Mouse (Mus musculus) cerebellum, adult 2 months (tissue): ENCODE results near the gene Man2a1. TPM values are rescaled to one million over a fixed set of nuclear protein-coding genes. Genes with fewer than 3 reads are reported as not detected.

ENCODE experiments used
- DNase-seq, 2 experiments: peaks; one replicate each; pipeline ENCODE4 v3.0.0; 2021
- H3K27ac ChIP-seq: fragments of 200-500 bp; 2 replicates; pipeline ENCODE4 v1.5.1; 2012; ENCODE audit warnings: low read length, control low read depth, inconsistent platforms; ENCODE audit not compliant: insufficient read depth
- H3K27me3 ChIP-seq: fragments of 200-500 bp; 2 replicates; pipeline ENCODE4 v1.6.1; 2012; ENCODE audit warnings: inconsistent platforms, mild to moderate bottlenecking, low read length, moderate library complexity; ENCODE audit not compliant: control insufficient read depth, insufficient read depth
- H3K4me1 ChIP-seq: fragments of 200-500 bp; 2 replicates; pipeline ENCODE4 v1.6.1; 2011; ENCODE audit warnings: low read length; ENCODE audit not compliant: control insufficient read depth, insufficient read depth
- H3K4me3 ChIP-seq: fragments of 200-500 bp; replicated peaks from 2 replicates; pipeline ENCODE3; 2011; ENCODE audit warnings: mild to moderate bottlenecking, low read depth, low read length, control low read depth; ENCODE audit not compliant: insufficient read depth
- CTCF ChIP-seq: fragments of 200-500 bp; IDR thresholded peaks from 2 replicates; pipeline ENCODE4 v1.5.1; 2011; ENCODE audit warnings: low read depth, mild to moderate bottlenecking, control low read depth, low read length, moderate library complexity, borderline replicate concordance; ENCODE audit not compliant: insufficient read depth
- POLR2A ChIP-seq: fragments of 200-500 bp; IDR thresholded peaks from 2 replicates; pipeline ENCODE4 v1.6.1; 2011; ENCODE audit warnings: low read length, control low read depth, borderline replicate concordance; ENCODE audit not compliant: insufficient read depth
- WGBS: fragments of 180-500 bp; shearing (Covaris S2); methylation state at CpG from one replicate; pipeline ENCODE4 v1.1.7; 2018; 5-methylcytosine and 5-hydroxymethylcytosine counted together
- polyA plus RNA-seq: library from polyadenylated mRNA; depleted of rRNA; stranded (reverse); fragments of >200 nt; gene quantifications from 2 replicates; pipeline ENCODE4 v1.2.3, GENCODE M21; 2012

The Man2a1 gene
- polyA plus RNA-seq, 1 experiment = 5.7 TPM

DNA sequence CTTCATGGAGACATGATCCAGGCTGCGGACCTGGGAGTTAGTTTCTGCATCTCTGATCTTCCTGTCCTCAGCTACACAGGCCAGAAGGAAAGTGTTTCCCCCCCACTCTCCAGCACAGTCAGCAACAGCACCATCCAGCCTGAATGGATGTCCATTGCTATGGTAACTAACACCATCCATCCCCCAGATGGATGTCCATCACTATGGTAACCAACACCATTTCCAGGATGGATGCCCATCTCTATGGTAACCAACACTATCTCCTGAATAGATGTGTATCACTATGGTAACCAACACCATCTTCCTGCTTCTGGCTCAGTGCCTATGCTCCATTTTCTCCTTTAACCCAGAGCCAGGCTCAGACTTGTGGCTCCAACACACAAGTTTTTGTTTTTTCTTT is 169.7 kb downstream of the Man2a1 start:
- H3K27ac ChIP-seq = no peak overlapping the region
- TF ChIP-seq CTCF = no peak
- no peak for TF ChIP-seq POLR2A
- WGBS = 64% methylated on average over 1 of the region's 1 CpGs
- H3K4me1 ChIP-seq = no peaks in the 10 kb centered on the region; the same call in 1 of the 2 replicates
- H3K4me3 ChIP-seq = no peak overlapping the region
- H3K27me3 ChIP-seq = no peaks in the 10 kb centered on the region
- no peak for DNase-seq

GRCm38 (mm10) chr17:64772611-64773010 is 172.1 kb downstream of the Man2a1 start:
- H3K4me1 ChIP-seq = no peaks in the 10 kb centered on the region
- TF ChIP-seq POLR2A = no peak
- TF ChIP-seq CTCF = no peak
- H3K27ac ChIP-seq = no peak overlapping the region
- no peak for DNase-seq
- H3K27me3 ChIP-seq = no peaks in the 10 kb centered on the region
- no peak overlapping the region for H3K4me3 ChIP-seq

GRCm38 (mm10) chr17:64774218-64774617 is 173.7 kb downstream of the Man2a1 start:
- no peaks in the 10 kb centered on the region for H3K27me3 ChIP-seq
- WGBS = 94% methylated on average over 5 of the region's 5 CpGs
- H3K4me1 ChIP-seq = no peaks in the 10 kb centered on the region
- TF ChIP-seq CTCF = no peak
- no peak for TF ChIP-seq POLR2A
- H3K27ac ChIP-seq = no peak overlapping the region
- no peak for DNase-seq
- H3K4me3 ChIP-seq = no peak overlapping the region

- no peaks in the 10 kb centered on the region for H3K27me3 ChIP-seq
- H3K4me3 ChIP-seq = no peak overlapping the region
- H3K27ac ChIP-seq = no peak overlapping the region
- no peak for TF ChIP-seq POLR2A
- TF ChIP-seq CTCF = no peak
- 70% methylated on average over 3 of the region's 3 CpGs for WGBS
- no peaks in the 10 kb centered on the region for H3K4me1 ChIP-seq
- DNase-seq = no peak
Measured at GRCm38 (mm10) chr17:64778300-64778699, 177.8 kb downstream of the Man2a1 start.

GRCm38 (mm10) chr17:64778756-64779155 is 178.2 kb downstream of the Man2a1 start:
- no peak for TF ChIP-seq POLR2A
- no peak overlapping the region for H3K27ac ChIP-seq
- DNase-seq = no peak
- WGBS = 94% methylated on average over 12 of the region's 12 CpGs
- H3K4me1 ChIP-seq = no peaks in the 10 kb centered on the region
- no peaks in the 10 kb centered on the region for H3K27me3 ChIP-seq
- H3K4me3 ChIP-seq = no peak overlapping the region

GRCm38 (mm10) chr17:64780753-64781490 is 180.4 kb downstream of the Man2a1 start:
- 74% methylated on average over 18 of the region's 18 CpGs for WGBS

GRCm38 (mm10) chr17:64782307-64782706 is 181.8 kb downstream of the Man2a1 start:
- 97% methylated on average over 3 of the region's 3 CpGs for WGBS
- no peak overlapping the region for H3K4me3 ChIP-seq
- TF ChIP-seq POLR2A (no peak), CTCF (no peak)
- no peak for DNase-seq
- no peaks in the 10 kb centered on the region for H3K4me1 ChIP-seq
- H3K27ac ChIP-seq = no peak overlapping the region
- H3K27me3 ChIP-seq = no peaks in the 10 kb centered on the region

More at GRCm38 (mm10) chr17:64780753-64781490, 180.4 kb downstream of the Man2a1 start:
- no peak for DNase-seq
- Histone ChIP-seq H3K4me3 (no peak overlapping the region), H3K27ac (no peak overlapping the region), H3K27me3 (no peaks in the 10 kb centered on the region), H3K4me1 (no peaks in the 10 kb centered on the region)
- TF ChIP-seq POLR2A (no peak), CTCF (no peak)

DNA sequence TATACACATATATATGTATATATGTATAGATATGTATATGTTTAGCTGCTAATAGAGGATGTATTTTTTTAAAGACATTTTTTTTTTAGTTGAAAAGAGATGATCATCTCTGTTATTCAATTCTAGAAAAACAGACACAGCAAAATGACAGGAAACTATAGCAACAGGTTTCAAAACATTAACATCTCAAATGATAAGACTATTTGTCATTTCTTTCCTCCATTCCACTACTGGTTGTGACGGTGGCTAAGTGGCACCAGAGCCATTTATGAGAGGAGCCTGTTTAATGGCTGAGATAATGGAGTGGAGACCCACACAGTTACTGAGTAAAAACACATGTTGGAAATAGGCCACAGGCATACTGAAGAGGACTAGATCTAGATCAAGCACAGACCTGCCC is 185.4 kb downstream of the Man2a1 start:
- H3K4me3 ChIP-seq = no peak overlapping the region
- no peak overlapping the region for H3K27ac ChIP-seq
- H3K4me1 ChIP-seq = no peaks in the 10 kb centered on the region
- TF ChIP-seq CTCF = no peak
- TF ChIP-seq POLR2A = no peak
- no peaks in the 10 kb centered on the region for H3K27me3 ChIP-seq
- DNase-seq = no peak
- 71% methylated on average over 1 of the region's 1 CpGs for WGBS

DNA sequence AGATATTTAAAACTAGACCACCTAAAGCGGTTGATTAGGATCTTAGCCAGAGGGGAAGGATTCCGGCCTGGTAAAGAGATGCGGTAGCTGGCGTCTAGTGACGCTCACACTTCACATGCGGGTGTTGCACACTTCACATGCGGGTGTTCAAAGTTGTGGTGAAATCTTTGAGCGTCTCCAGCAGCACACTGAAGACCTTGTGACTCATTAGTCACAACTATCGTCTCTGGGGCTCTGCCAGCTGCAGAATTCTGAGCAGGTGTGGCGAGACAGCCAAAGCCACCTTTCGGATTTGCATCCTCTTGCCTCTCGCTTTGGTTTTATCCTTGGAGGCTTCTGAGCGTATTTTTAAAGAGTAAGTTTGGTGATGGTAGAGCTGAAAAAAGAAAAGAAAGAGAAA is 187.8 kb downstream of the Man2a1 start:
- no peaks in the 10 kb centered on the region for H3K4me1 ChIP-seq
- no peak overlapping the region for H3K4me3 ChIP-seq
- WGBS = 95% methylated on average over 13 of the region's 13 CpGs
- H3K27me3 ChIP-seq = no peaks in the 10 kb centered on the region
- TF ChIP-seq POLR2A = no peak
- TF ChIP-seq CTCF = no peak
- no peak for DNase-seq
- H3K27ac ChIP-seq = no peak overlapping the region
